Mouse (Mus musculus) intestine, embryonic 15.5 days (tissue): ENCODE results near the gene Nck2. TPM values are rescaled to one million over a fixed set of nuclear protein-coding genes. Genes with fewer than 3 reads are reported as not detected.
"Not testable (repeated sequence)": the region's sequence is repeated elsewhere in the genome, so short reads cannot be mapped to it uniquely, and the experiment has no call there.

Source experiments
- ATAC-seq: fragments of 200-750 bp; cut with Nextera tagmentation; 2 replicates; pipeline ENCODE4 v1.8.0; 2017; ENCODE audit warnings: moderate TSS enrichment, moderate library complexity
- H3K27ac ChIP-seq: fragments of 300-500 bp; sonication (generic); 2 replicates; pipeline ENCODE4 v1.5.1; 2015; ENCODE audit warnings: mild to moderate bottlenecking, inconsistent platforms
- H3K27me3 ChIP-seq: fragments of 300-500 bp; sonication (generic); replicated peaks from 2 replicates; pipeline ENCODE4 v1.6.1; 2015; ENCODE audit warnings: inconsistent platforms
- H3K36me3 ChIP-seq: fragments of 300-500 bp; sonication (generic); 2 replicates; pipeline ENCODE4 v1.6.1; 2015; ENCODE audit warnings: inconsistent platforms
- H3K4me1 ChIP-seq: fragments of 300-500 bp; sonication (generic); replicated peaks from 2 replicates; pipeline ENCODE4 v1.6.1; 2015; ENCODE audit warnings: inconsistent platforms
- H3K4me2 ChIP-seq: fragments of 300-500 bp; sonication (generic); replicated peaks from 2 replicates; pipeline ENCODE4 v1.6.1; 2015; ENCODE audit warnings: mild to moderate bottlenecking, inconsistent platforms
- H3K4me3 ChIP-seq: fragments of 300-500 bp; sonication (generic); replicated peaks from 2 replicates; pipeline ENCODE4 v1.5.1; 2015; ENCODE audit warnings: inconsistent platforms
- H3K9ac ChIP-seq: fragments of 300-500 bp; sonication (generic); 2 replicates; pipeline ENCODE4 v1.6.1; 2015; ENCODE audit warnings: inconsistent platforms
- H3K9me3 ChIP-seq: fragments of 300-500 bp; sonication (generic); 2 replicates; pipeline ENCODE4 v1.6.1; 2016; ENCODE audit warnings: inconsistent platforms
- WGBS: fragments of 180-500 bp; shearing (Covaris S2); methylation state at CpG from one replicate; pipeline ENCODE4 v1.1.7; 2015; 5-methylcytosine and 5-hydroxymethylcytosine counted together
- polyA plus RNA-seq: library from polyadenylated mRNA; unstranded; fragments of >200 nt; fragmentation: Nextera tagmentation; extraction: Ambion mirVana; gene quantifications from 2 replicates; pipeline ENCODE4 v1.2.1, GENCODE M21; 2015

Nck2 gene
- polyA plus RNA-seq, 1 experiment from 2014 or later = 31.6 TPM

DNA sequence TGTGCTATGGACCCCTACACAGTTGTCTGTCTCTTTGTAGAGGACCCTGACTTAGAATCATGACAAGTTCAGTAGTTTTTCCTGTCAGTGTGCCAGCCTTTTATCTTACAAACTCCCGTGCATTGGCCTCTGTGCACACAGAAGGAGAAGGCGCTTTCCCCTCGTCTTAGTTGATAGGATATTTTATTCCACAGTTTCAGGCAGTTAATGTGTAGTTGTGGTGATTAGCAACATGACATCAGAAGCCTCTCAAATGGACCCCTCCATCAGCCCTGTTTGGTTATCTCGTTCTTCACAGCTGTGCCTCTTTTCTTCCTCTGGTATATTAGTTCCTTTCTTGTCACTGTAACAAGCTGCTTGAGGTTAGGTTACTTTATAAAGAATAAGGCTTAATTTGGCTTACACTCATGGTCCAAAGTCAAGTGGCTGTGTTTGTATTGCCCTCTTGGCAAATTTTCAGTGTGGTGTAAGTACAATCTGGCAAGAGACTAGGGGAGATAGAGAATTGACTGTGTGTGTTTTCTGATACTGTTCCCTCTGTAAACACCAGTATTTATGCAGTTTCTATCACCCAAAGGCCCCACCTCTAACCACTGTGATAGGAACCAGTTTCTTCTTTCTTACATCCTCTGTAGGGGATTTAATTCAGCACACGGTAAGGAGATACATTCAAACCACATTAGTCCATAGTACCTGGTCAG, 89.8 kb downstream of the Nck2 start:
- WGBS = 76% methylated on average over 5 of the region's 5 CpGs
- no peak overlapping the region for H3K4me2 ChIP-seq
- no peaks in the 10 kb centered on the region for H3K27me3 ChIP-seq
- 0 out of 2 replicates have a peak, but pooled peaks cover 7% of the 10 kb centered on the region for H3K4me1 ChIP-seq
- H3K27ac ChIP-seq = no peak overlapping the region
- H3K9me3 ChIP-seq = no peaks in the 10 kb centered on the region
- H3K4me3 ChIP-seq = no peak overlapping the region
- no peak for ATAC-seq
- H3K9ac ChIP-seq = no peak overlapping the region
- H3K36me3 ChIP-seq = no peaks in the 10 kb centered on the region

DNA sequence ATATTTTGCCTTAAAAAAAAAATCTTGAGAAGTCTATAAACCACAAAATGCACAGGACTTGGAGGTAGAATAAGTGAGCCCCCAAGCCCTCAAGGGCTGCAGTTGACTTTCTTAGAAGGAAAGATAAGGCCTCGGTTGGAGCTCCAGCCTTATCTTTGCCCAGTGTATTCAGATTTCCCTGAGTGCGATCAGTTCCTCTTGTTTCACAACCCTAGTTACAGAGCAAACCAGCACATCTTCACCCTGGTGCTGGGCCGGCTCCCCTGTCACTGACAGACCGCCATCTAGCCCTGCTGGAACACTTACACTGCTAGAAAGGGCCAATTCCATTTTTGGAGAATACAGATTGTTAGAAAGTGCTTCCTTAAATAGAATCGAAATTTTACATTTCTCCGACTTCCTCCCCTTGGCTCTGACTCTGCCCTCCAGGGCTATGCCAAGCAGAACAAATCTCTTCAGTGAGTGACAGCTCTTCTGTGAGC, 91.2 kb downstream of the Nck2 start:
- ATAC-seq = no peak

DNA sequence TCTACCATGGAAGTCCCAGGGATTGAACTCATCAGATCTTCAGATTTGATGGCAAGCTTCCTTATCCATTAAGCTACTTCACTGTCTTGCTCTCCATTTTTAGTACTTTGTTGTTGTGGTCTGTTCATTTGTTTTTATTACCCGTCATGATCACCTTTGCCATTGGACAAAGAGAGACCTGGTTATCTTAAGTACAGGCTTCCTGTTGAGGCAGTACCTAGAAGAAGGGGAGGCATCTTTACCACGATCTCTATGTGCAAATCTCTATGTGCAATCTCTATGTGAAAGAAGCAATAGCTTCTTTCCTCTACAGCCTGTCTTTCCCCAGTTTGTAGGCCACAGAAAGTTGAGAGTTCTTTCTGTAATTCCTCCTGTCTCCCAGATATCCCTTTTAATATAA, 91.9 kb downstream of the Nck2 start:
- no peaks in the 10 kb centered on the region for H3K36me3 ChIP-seq
- 80% methylated on average over 2 of the region's 2 CpGs for WGBS
- H3K9me3 ChIP-seq = no peaks in the 10 kb centered on the region

More for the DNA sequence above, 91.2 kb downstream of the Nck2 start:
- Histone ChIP-seq H3K4me2 (no peak overlapping the region), H3K9ac (no peak overlapping the region), H3K4me1 (0 out of 2 replicates have a peak, but pooled peaks cover 7% of the 10 kb centered on the region), H3K36me3 (no peaks in the 10 kb centered on the region), H3K9me3 (no peaks in the 10 kb centered on the region), H3K4me3 (no peak overlapping the region), H3K27ac (no peak overlapping the region), H3K27me3 (no peaks in the 10 kb centered on the region)
- 79% methylated on average over 6 of the region's 6 CpGs for WGBS

DNA sequence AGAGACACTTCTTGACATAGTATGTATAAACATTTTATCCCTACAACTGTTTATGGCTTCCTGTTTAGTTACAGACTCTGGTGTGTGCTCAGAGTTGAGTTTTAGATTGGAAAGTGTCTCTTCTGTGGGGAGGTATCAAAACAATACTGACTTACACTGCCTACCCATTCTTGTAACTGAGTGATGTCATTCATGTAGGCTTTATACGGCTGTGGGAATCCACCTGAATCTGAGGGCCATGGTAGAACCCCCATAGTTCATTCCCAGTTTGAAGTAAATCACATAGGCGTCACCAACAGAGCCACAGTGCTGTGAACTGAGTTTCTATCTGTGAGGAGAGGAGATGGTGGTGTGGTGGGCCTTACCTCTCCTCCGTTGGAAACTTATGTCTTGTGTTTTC, 92.6 kb downstream of the Nck2 start:
- no peak overlapping the region for H3K27ac ChIP-seq
- 0 out of 2 replicates have a peak, but pooled peaks cover 4% of the 10 kb centered on the region for H3K4me1 ChIP-seq
- H3K9me3 ChIP-seq = no peaks in the 10 kb centered on the region
- H3K4me3 ChIP-seq = no peak overlapping the region
- no peaks in the 10 kb centered on the region for H3K36me3 ChIP-seq
- no peak for ATAC-seq
- no peak overlapping the region for H3K4me2 ChIP-seq
- no peak overlapping the region for H3K9ac ChIP-seq
- H3K27me3 ChIP-seq = no peaks in the 10 kb centered on the region
- 87% methylated on average over 3 of the region's 3 CpGs for WGBS

More for the DNA sequence above, 91.9 kb downstream of the Nck2 start:
- H3K27me3 ChIP-seq = no peaks in the 10 kb centered on the region
- no peak overlapping the region for H3K4me2 ChIP-seq
- 0 out of 2 replicates have a peak, but pooled peaks cover 4% of the 10 kb centered on the region for H3K4me1 ChIP-seq
- no peak overlapping the region for H3K9ac ChIP-seq
- no peak overlapping the region for H3K4me3 ChIP-seq
- H3K27ac ChIP-seq = no peak overlapping the region
- ATAC-seq = no peak

DNA sequence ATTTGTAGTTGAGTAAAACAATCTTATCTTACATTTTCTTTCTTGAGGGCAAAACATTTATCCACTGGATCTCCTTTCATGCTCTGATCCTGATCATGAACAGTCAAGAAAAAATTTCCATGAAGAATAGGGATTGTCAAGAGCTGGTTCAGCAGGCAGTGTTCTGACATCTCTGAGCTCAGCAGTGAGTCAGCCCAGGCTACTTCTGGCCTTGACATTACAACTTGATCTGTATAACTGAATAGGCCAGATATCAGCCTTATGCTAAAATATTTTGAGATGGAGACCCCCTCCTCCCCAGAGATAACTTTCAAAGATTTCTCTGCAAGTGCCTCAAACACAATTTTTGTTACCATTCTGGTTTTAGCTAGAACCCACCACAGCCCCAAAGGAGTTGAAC, 93.1 kb downstream of the Nck2 start:
- no peak overlapping the region for H3K4me3 ChIP-seq
- H3K27ac ChIP-seq = no peak overlapping the region
- H3K9me3 ChIP-seq = no peaks in the 10 kb centered on the region
- no peak overlapping the region for H3K4me2 ChIP-seq
- ATAC-seq = no peak
- no peaks in the 10 kb centered on the region for H3K36me3 ChIP-seq
- no peak overlapping the region for H3K9ac ChIP-seq
- no peaks in the 10 kb centered on the region for H3K27me3 ChIP-seq
- H3K4me1 ChIP-seq = 0 out of 2 replicates have a peak, but pooled peaks cover under 1% of the 10 kb centered on the region

DNA sequence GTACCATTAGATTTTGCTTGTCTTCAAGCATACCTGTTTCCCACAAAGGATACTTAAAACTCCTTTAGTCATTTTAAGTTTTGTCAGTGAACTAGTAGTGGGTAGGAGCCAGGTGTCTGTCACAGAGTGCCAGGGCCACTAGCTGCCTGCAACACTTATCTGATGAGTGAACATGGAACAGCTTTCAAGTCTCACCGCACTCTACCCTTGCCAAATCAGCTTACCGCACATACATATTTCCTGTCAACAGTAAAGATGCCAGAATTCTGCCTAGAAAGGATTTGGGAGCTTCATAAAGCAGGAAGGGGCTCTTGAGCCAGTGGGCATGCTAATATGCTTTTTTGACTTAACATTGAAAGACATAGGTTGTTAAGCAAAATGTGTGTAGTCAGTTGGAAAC, 94.3 kb downstream of the Nck2 start:
- Histone ChIP-seq H3K36me3 (no peaks in the 10 kb centered on the region), H3K4me3 (no peak overlapping the region), H3K27ac (no peak overlapping the region), H3K4me2 (no peak overlapping the region), H3K4me1 (no peaks in the 10 kb centered on the region), H3K9me3 (no peaks in the 10 kb centered on the region), H3K27me3 (no peaks in the 10 kb centered on the region), H3K9ac (no peak overlapping the region)
- no peak for ATAC-seq
- WGBS = 80% methylated on average over 2 of the region's 2 CpGs

DNA sequence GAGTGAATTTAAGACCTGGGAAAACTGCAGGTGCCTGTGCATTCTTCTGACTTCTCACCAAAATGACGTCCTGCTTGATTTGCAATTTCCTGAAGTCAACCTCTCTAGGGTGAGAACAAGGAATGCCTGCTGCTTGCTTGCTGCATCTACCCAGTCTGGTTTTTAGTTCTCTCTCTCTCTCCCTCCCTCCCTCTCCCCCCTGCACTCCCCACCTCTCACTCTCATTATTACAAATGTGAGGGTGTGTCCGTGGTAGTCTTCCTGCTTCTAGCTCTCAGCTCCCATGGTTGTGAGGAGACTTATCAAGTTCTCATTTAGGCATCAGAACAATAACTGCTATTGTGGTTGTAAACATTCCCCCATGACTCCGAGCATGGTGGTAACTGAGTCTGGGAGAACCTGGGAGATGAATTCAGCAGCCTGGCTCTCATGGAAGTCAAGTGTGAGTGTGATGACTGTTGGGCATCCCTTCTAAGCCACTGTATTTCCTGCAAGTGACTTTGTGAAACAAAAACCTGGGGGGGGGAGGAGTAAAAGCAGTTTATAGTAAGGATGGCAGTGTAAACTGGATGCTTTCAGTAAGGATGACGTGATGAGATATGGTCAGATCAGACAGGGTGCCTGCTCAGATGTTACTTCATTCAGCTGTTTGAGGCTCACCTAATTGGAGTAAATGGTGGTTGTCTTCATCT, 95.5 kb downstream of the Nck2 start:
- ATAC-seq = no peak

DNA sequence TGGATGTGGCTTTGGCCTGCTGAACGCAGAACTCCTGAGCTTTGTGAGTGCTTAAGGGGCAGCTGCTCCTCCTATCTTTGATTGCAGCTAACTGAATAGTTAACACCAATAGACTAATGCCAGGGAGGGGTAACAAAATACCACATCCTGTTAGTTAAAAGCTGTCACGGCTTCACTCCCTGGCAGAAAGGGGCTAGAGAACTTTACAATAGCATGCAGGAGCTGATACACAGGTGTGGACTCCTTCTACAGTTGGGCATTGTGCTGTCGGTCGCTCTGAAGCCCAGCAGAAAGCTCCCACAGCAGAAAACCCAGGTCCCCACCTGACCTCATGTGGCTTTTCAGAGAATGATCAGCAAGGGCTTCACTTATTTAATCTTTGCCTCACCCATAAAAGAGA, 98.0 kb downstream of the Nck2 start:
- Histone ChIP-seq H3K4me2 (no peak overlapping the region), H3K27ac (no peak overlapping the region), H3K9me3 (no peaks in the 10 kb centered on the region), H3K27me3 (no peaks in the 10 kb centered on the region), H3K36me3 (no peaks in the 10 kb centered on the region), H3K9ac (no peak overlapping the region), H3K4me1 (0 out of 2 replicates have a peak, but pooled peaks cover 3% of the 10 kb centered on the region), H3K4me3 (no peak overlapping the region)
- WGBS = 65% methylated on average over 4 of the region's 4 CpGs
- no peak for ATAC-seq

More for the DNA sequence above, 95.5 kb downstream of the Nck2 start:
- 0 out of 2 replicates have a peak, but pooled peaks cover 3% of the 10 kb centered on the region for H3K4me1 ChIP-seq
- WGBS = 66% methylated on average over 4 of the region's 4 CpGs
- no peak overlapping the region for H3K9ac ChIP-seq
- H3K36me3 ChIP-seq = no peaks in the 10 kb centered on the region
- no peak overlapping the region for H3K4me3 ChIP-seq
- no peaks in the 10 kb centered on the region for H3K27me3 ChIP-seq
- H3K27ac ChIP-seq = no peak overlapping the region
- no peaks in the 10 kb centered on the region for H3K9me3 ChIP-seq
- H3K4me2 ChIP-seq = no peak overlapping the region

DNA sequence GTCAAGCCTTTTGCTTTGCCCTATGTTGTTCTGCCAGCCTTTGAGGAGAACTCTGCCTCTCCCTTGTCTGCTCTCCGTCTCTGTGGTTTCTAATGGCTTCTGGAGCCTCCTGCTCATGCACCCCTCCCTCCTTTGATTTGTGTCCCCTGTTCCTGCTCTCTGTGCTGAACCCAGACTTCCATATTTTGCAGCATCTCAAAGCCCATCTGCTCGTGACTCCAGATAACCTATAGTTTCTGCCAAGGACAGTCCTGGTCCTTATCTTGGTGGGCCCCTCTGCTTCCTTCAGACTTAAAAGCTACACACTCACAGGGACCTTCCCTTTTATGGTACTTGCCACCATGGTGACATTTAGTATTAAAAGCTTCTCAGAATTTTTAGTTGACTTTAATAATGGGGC, 103.3 kb downstream of the Nck2 start:
- ATAC-seq = no peak
- H3K4me3 ChIP-seq = no peak overlapping the region
- no peak overlapping the region for H3K4me2 ChIP-seq
- H3K36me3 ChIP-seq = no peaks in the 10 kb centered on the region
- no peaks in the 10 kb centered on the region for H3K9me3 ChIP-seq
- H3K27ac ChIP-seq = no peak overlapping the region
- H3K9ac ChIP-seq = no peak overlapping the region
- H3K4me1 ChIP-seq = 0 out of 2 replicates have a peak, but pooled peaks cover 6% of the 10 kb centered on the region
- 63% methylated on average over 2 of the region's 2 CpGs for WGBS
- H3K27me3 ChIP-seq = no peaks in the 10 kb centered on the region

DNA sequence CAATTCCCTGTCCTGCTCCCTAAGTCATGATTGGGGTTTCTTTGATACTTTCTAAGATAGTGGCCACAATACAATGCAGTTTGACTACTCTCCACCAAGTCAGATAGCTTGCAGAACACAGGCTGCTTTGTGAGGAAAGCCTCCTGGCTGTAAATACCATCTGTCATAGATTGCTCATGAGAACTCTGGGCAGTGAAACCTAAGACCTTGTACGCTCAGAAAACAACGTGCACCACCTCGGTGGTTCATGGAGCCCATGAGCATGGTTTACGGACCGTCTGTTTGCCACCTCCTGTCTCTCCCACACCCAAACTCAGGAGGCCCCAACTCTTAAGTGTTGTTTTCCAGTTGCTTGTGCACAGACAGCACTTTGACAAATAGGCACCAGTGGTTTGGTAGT, 104.4 kb downstream of the Nck2 start:
- no peak overlapping the region for H3K4me2 ChIP-seq
- no peaks in the 10 kb centered on the region for H3K27me3 ChIP-seq
- peaks cover 2% of the 10 kb centered on the region; the same call in 1 of the 2 replicates for H3K36me3 ChIP-seq
- H3K9ac ChIP-seq = no peak overlapping the region
- 0 out of 2 replicates have a peak, but pooled peaks cover 6% of the 10 kb centered on the region for H3K4me1 ChIP-seq
- no peaks in the 10 kb centered on the region for H3K9me3 ChIP-seq
- WGBS = 56% methylated on average over 5 of the region's 5 CpGs
- H3K27ac ChIP-seq = no peak overlapping the region
- no peak overlapping the region for H3K4me3 ChIP-seq
- ATAC-seq = 0 out of 2 replicates have a peak, but pooled peaks have one; percentile 34

DNA sequence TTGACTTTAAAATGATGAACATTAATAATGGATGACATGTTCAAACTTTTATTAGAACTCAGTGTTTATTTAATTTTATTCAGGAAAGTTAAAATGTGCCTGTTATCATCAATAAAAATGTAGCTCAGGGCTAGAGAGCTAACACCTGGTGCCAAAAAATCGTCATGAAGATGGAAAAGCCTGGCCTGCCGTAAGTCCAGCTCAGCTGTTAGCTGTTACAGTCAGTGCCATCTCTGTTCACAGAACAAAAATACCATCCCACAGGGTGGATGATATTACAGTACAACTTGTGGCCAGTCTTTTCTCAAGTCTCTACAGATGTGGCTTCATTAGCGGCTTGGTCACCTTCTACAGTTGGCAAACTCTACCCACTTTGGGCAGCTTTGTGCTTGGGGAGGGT, 106.1 kb downstream of the Nck2 start:
- Histone ChIP-seq H3K36me3 (peaks cover 3% of the 10 kb centered on the region; the same call in 1 of the 2 replicates), H3K27ac (no peak overlapping the region), H3K27me3 (no peaks in the 10 kb centered on the region), H3K4me3 (no peak overlapping the region), H3K4me2 (no peak overlapping the region), H3K9ac (no peak overlapping the region), H3K9me3 (no peaks in the 10 kb centered on the region), H3K4me1 (0 out of 2 replicates have a peak, but pooled peaks cover 3% of the 10 kb centered on the region)
- WGBS = 73% methylated on average over 3 of the region's 3 CpGs
- ATAC-seq = no peak

DNA sequence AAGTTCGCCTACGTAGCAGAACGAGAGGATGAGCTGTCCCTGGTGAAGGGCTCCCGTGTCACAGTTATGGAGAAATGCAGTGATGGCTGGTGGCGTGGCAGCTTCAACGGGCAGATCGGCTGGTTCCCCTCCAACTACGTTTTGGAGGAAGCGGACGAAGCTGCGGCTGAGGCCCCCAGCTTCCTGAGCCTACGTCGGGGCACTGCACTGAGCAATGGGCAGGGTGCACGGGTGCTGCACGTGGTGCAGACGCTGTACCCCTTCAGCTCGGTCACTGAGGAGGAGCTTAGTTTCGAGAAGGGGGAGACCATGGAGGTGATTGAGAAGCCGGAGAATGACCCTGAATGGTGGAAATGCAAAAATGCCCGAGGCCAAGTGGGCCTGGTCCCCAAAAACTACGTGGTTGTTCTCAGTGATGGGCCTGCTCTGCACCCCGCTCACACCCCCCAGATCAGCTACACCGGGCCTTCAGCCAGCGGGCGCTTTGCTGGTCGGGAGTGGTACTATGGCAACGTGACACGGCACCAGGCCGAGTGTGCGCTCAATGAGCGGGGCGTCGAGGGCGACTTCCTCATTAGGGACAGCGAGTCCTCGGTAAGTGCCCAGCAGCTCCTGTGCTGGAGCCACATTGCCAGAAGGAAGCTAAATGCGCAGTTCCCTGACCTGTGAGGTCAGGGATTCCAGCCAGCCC, 109.8 kb downstream of the Nck2 start:
- not testable (repeated sequence) for ATAC-seq, H3K9ac ChIP-seq
- 92% methylated on average over 37 of the region's 37 CpGs for WGBS

More for the DNA sequence above, 109.8 kb downstream of the Nck2 start:
- H3K9me3 ChIP-seq, H3K4me3 ChIP-seq, H3K36me3 ChIP-seq, H3K27ac ChIP-seq, H3K27me3 ChIP-seq, H3K4me1 ChIP-seq, H3K4me2 ChIP-seq: not testable (repeated sequence)
